Mouse (Mus musculus) bone marrow macrophage, adult 2 months (primary cell): ENCODE results near the gene Sh3glb2.

ENCODE experiments used
- CTCF ChIP-seq: IDR thresholded peaks from 2 replicates; pipeline ENCODE4 v1.5.1; 2012; ENCODE audit warnings: low read depth, mild to moderate bottlenecking, low read length, moderate library complexity
- POLR2A ChIP-seq: IDR thresholded peaks from 2 replicates; pipeline ENCODE4 v1.6.1; 2012; ENCODE audit warnings: mild to moderate bottlenecking, low read depth, low read length, borderline replicate concordance

- TF ChIP-seq CTCF, result no peak
- TF ChIP-seq POLR2A, result no peak
Observed at GRCm38 (mm10) chr2:30336174-30336915, 22.8 kb downstream of the Sh3glb2 start.
